Mouse (Mus musculus) heart, embryonic 13.5 days (tissue): ENCODE results near the gene Olfr1412. TPM values are rescaled to one million over a fixed set of nuclear protein-coding genes. Genes with fewer than 3 reads are reported as not detected.

ENCODE experiments used
- ATAC-seq: fragments of 200-750 bp; cut with Nextera tagmentation; 2 replicates; pipeline ENCODE4 v1.8.0; 2017; ENCODE audit warnings: moderate TSS enrichment; ENCODE audit not compliant: insufficient number of reproducible peaks, low FRiP score, low TSS enrichment; ENCODE audit errors: extremely low read depth
- H3K27ac ChIP-seq: fragments of 300-500 bp; sonication (generic); replicated peaks from 2 replicates; pipeline ENCODE4 v1.5.1; 2015; ENCODE audit warnings: moderate library complexity, mild to moderate bottlenecking, inconsistent platforms
- H3K27me3 ChIP-seq: fragments of 300-500 bp; sonication (generic); replicated peaks from 2 replicates; pipeline ENCODE4 v1.6.1; 2015; ENCODE audit warnings: mild to moderate bottlenecking, inconsistent platforms
- H3K36me3 ChIP-seq: fragments of 300-500 bp; sonication (generic); 2 replicates; pipeline ENCODE4 v1.6.1; 2015; ENCODE audit warnings: mild to moderate bottlenecking, inconsistent platforms
- H3K4me1 ChIP-seq: fragments of 300-500 bp; sonication (generic); 2 replicates; pipeline ENCODE4 v1.6.1; 2015; ENCODE audit warnings: inconsistent platforms
- H3K4me2 ChIP-seq: fragments of 300-500 bp; sonication (generic); 2 replicates; pipeline ENCODE4 v1.6.1; 2015; ENCODE audit warnings: inconsistent platforms, mild to moderate bottlenecking, moderate library complexity
- H3K4me3 ChIP-seq: fragments of 300-500 bp; sonication (generic); 2 replicates; pipeline ENCODE4 v1.5.1; 2015; ENCODE audit warnings: moderate library complexity, mild to moderate bottlenecking, inconsistent platforms
- H3K9ac ChIP-seq: fragments of 300-500 bp; sonication (generic); 2 replicates; pipeline ENCODE4 v1.6.1; 2015; ENCODE audit warnings: inconsistent platforms, mild to moderate bottlenecking, moderate library complexity
- H3K9me3 ChIP-seq: fragments of 300-500 bp; sonication (generic); 2 replicates; pipeline ENCODE4 v1.6.1; 2016; ENCODE audit warnings: inconsistent platforms
- WGBS: fragments of 180-500 bp; shearing (Covaris S2); methylation state at CpG from one replicate; pipeline ENCODE4 v1.1.7; 2015; ENCODE audit warnings: mixed read lengths; 5-methylcytosine and 5-hydroxymethylcytosine counted together
- polyA plus RNA-seq: library from polyadenylated mRNA; unstranded; fragments of >200 nt; fragmentation: Nextera tagmentation; extraction: Ambion mirVana; gene quantifications from 2 replicates; pipeline ENCODE4 v1.2.1, GENCODE M21; 2015

Olfr1412 gene
- polyA plus RNA-seq, 1 experiment from 2014 or later = not detected

DNA sequence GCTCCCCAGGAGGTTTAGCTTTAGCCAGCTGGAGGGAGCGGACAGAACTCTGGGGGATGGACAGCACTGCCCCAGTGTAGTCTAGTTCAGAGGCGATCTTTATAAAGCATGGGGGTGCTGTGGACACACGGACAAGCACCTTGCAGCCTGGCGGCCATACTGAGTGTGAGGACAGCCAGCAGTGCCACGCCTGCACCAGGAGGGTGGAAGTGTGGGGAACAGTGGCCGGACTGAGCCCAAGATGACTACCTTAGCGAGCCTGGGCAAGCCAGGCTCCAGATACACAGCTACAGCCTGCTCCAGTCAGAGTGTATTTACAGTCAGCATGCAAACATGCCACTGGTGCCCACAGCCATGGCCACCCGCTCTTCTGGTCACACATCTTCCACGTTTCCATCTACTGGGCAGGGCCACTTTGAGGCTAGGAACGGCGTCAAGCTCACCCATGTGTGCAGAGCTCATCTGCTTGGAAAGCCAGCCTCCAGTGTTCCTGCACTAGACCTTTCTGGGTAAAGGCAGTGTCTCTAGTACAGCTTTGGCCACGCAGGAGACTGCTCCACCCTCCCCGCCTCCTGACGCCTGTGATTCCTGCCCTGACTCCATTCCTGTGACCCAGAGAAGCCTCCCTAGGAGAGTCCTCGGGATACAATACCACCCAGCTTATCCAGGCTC lies 52.1 kb downstream of the Olfr1412 start:
- ATAC-seq = no peak
- H3K4me1 ChIP-seq = peaks cover 22% of the 10 kb centered on the region
- WGBS = 88% methylated on average over 15 of the region's 15 CpGs
- H3K36me3 ChIP-seq = peaks cover 39% of the 10 kb centered on the region
- no peaks in the 10 kb centered on the region for H3K9me3 ChIP-seq
- no peak overlapping the region for H3K27ac ChIP-seq
- H3K4me3 ChIP-seq = no peak overlapping the region
- no peak overlapping the region for H3K9ac ChIP-seq
- no peak overlapping the region for H3K4me2 ChIP-seq
- no peaks in the 10 kb centered on the region for H3K27me3 ChIP-seq

GRCm38 (mm10) chr1:92638181-92638580 lies 52.6 kb downstream of the Olfr1412 start:
- H3K4me1 ChIP-seq = peaks cover 22% of the 10 kb centered on the region
- H3K27ac ChIP-seq = no peak overlapping the region
- no peak overlapping the region for H3K4me3 ChIP-seq
- no peak for ATAC-seq
- H3K9ac ChIP-seq = no peak overlapping the region
- H3K36me3 ChIP-seq = peaks cover 39% of the 10 kb centered on the region
- 85% methylated on average over 3 of the region's 3 CpGs for WGBS
- no peaks in the 10 kb centered on the region for H3K27me3 ChIP-seq
- no peak overlapping the region for H3K4me2 ChIP-seq
- no peaks in the 10 kb centered on the region for H3K9me3 ChIP-seq

DNA sequence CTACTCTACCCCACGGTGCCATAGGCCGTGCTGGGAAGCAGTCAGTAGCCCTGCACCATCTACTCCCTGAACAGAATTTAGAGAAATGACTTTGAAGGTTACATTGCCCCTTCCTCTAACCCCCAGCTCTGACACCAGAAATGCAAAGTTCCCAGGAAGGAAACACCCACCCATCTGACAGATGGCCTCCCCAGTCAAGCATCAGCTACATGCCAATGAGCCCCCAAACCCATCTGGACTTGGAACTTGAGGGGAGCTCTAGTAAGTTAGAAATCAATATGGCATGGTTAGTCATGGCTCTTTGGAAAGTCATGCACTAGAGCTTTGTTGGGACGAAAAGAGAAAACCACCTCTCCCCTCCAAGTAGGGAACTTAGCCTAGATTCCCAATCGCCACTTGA lies 53.2 kb downstream of the Olfr1412 start:
- no peak overlapping the region for H3K9ac ChIP-seq
- H3K36me3 ChIP-seq = peaks cover 39% of the 10 kb centered on the region
- peaks cover 22% of the 10 kb centered on the region for H3K4me1 ChIP-seq
- H3K27me3 ChIP-seq = no peaks in the 10 kb centered on the region
- WGBS = 91% methylated on average over 4 of the region's 4 CpGs
- no peak overlapping the region for H3K27ac ChIP-seq
- no peaks in the 10 kb centered on the region for H3K9me3 ChIP-seq
- no peak overlapping the region for H3K4me3 ChIP-seq
- H3K4me2 ChIP-seq = no peak overlapping the region
- no peak for ATAC-seq

- ATAC-seq = no peak
- Histone ChIP-seq H3K27ac (no peak overlapping the region), H3K4me1 (peaks cover 18% of the 10 kb centered on the region), H3K4me2 (peak overlapping the region; percentile 85), H3K27me3 (peaks cover 9% of the 10 kb centered on the region), H3K9ac (peak overlapping the region; percentile 96; the same call in 1 of the 2 replicates), H3K4me3 (peak overlapping the region; percentile 92), H3K36me3 (peaks cover 39% of the 10 kb centered on the region), H3K9me3 (no peaks in the 10 kb centered on the region)
- 76% methylated on average over 6 of the region's 6 CpGs for WGBS
These were observed 54.8 kb downstream of the Olfr1412 start for GRCm38 (mm10) chr1:92640393-92640792.

Other genes with a start within 250 kb of the Olfr1412 start
- 458 and 534 TPM in 2 replicates for gene Ndufa10, start 111.9 kb upstream of the Olfr1412 start, polyA plus RNA-seq
- not detected in 2 replicates for gene Olfr1416, start 100.7 kb upstream of the Olfr1412 start, polyA plus RNA-seq
- not detected in 2 replicates for gene Olfr1415, start 89.7 kb upstream of the Olfr1412 start, polyA plus RNA-seq
- gene Olfr1414, start 67.1 kb upstream of the Olfr1412 start, polyA plus RNA-seq = not detected in 2 replicates
- gene Olfr1413, start 14.5 kb upstream of the Olfr1412 start, polyA plus RNA-seq = not detected in 2 replicates
- gene Olfr1411, start 8.6 kb downstream of the Olfr1412 start, polyA plus RNA-seq = not detected in 2 replicates
- not detected in 2 replicates for gene Olfr1410, start 20.0 kb downstream of the Olfr1412 start, polyA plus RNA-seq
- gene Olfr12, start 32.0 kb downstream of the Olfr1412 start, polyA plus RNA-seq = not detected in 2 replicates
- gene Cops9, start 56.2 kb downstream of the Olfr1412 start, polyA plus RNA-seq = 403 and 485 TPM in 2 replicates
- gene Otos, start 63.1 kb downstream of the Olfr1412 start, polyA plus RNA-seq = not detected in 2 replicates
- gene Gpc1, start 245.9 kb downstream of the Olfr1412 start, polyA plus RNA-seq = 53.1 and 61.5 TPM in 2 replicates